Mouse (Mus musculus) Patski (cell line): ENCODE measurements around the gene Sik3. TPM values are rescaled to one million over a fixed set of nuclear protein-coding genes. Genes with fewer than 3 reads are reported as not detected.

Source experiments
- ATAC-seq: fragments of 100-300 bp; one replicate; pipeline ENCODE4 v1.8.0; 2021
- CTCF ChIA-PET: fragments of 350-600 bp; sonication (Branson Sonifier 250); formaldehyde crosslinking; loops from one replicate; lab custom pipeline; 2022; ENCODE audit warnings: inconsistent platforms; lab: Charles Lee
- POLR2A ChIA-PET: fragments of 350-600 bp; sonication (Branson Sonifier 250); formaldehyde crosslinking; loops from one replicate; lab custom pipeline; 2022; ENCODE audit warnings: antibody characterized with exemption, inconsistent platforms; lab: Charles Lee
- DNase-seq: peaks from one replicate; pipeline ENCODE4 v3.0.0-alpha.2; 2011; ENCODE audit warnings: low read depth, low spot score
- H3K27me3 ChIP-seq: fragments of 371-371 bp; one replicate; pipeline ENCODE4 v1.5.1; 2021
- CTCF ChIP-seq: fragments of 100-300 bp; IDR thresholded peaks from one replicate; pipeline ENCODE4 v1.5.1; 2021
- in situ Hi-C: fragments of 300-500 bp; cut with MboI; formaldehyde crosslinking; loops from 3 replicates; pipeline ENCODE4 v1.11.1; 2018; ENCODE audit warnings: low pct_unique_long_range_greater_than_20kb, mixed read lengths
- polyA plus RNA-seq: library from polyadenylated mRNA; unstranded; gene quantifications from one replicate; pipeline ENCODE4 v1.2.3, GENCODE M21; 2021

Sik3 gene
- polyA plus RNA-seq, 1 experiment from 2014 or later: 46.2 TPM

DNA sequence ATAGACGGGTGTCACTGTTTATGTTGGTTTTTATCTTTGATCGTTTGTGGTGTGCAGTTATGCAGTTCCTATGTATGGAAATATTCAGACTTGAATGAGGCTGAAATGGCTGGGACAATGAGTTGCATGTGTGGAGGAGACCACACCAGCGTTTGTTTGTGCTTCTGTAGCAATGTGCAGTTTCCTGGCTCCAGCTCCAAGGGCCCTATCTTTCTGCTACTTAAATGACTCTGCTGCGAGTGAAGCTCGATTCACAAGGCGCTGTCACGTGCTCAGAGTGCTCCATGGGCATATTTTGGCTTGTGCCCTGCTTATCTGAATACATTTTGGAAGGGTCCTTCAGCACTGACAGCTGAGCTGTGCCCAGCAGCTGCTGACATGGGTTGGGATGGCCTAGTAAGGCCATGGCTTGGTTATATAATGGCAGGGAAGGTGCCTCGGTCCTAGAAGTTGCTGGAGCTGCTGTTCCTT is 2.5 kb downstream of the Sik3 start:
- ChIA-PET CTCF (interaction anchor here (1.1 to 1.5 kb wide), 4 partner anchors 17 to 171 kb away, joined by 3 to 4 read pairs (median 3); no protein-coding TSS in a partner anchor), POLR2A (interaction anchor here (1.2 to 1.9 kb wide), 4 partner anchors 11 to 164 kb away, joined by 3 to 9 read pairs (median 3); no protein-coding TSS in a partner anchor)
- ATAC-seq: no peak

DNA sequence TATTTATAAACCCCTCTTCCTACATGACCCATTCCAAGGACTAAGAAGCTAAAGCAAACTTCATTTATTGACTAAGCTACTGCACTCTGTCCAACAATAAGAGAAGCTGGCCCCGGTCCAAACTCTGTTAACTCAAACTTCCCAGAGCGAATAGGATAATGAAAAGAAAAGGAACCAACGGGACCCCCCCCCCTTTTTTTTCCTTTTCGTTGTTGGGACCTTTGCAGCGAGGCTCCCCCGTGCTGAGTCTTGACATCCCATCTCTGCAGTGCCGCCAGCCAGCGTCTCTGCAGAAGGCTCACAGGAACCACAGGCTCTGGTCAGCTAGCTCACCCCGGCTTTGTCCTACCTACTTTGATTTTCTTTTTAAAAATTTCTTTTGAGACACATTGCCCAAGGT is 3.2 kb downstream of the Sik3 start:
- ChIA-PET CTCF (interaction anchor here (1.4 to 1.5 kb wide), 4 partner anchors 13 to 171 kb away, joined by 3 to 4 read pairs (median 4); no protein-coding TSS in a partner anchor), POLR2A (interaction anchor here (0.5 to 1.9 kb wide), 4 partner anchors 10 to 163 kb away, joined by 3 to 9 read pairs (median 4); no protein-coding TSS in a partner anchor)
- no peak for DNase-seq
- TF ChIP-seq CTCF: no peak
- in situ Hi-C loops: no loop called here
- no peaks in the 10 kb centered on the region for H3K27me3 ChIP-seq
- ATAC-seq: no peak

More for the DNA sequence above, 2.5 kb downstream of the Sik3 start:
- no peak for TF ChIP-seq CTCF
- in situ Hi-C loops: no loop called here
- no peaks in the 10 kb centered on the region for H3K27me3 ChIP-seq
- DNase-seq: no peak

DNA sequence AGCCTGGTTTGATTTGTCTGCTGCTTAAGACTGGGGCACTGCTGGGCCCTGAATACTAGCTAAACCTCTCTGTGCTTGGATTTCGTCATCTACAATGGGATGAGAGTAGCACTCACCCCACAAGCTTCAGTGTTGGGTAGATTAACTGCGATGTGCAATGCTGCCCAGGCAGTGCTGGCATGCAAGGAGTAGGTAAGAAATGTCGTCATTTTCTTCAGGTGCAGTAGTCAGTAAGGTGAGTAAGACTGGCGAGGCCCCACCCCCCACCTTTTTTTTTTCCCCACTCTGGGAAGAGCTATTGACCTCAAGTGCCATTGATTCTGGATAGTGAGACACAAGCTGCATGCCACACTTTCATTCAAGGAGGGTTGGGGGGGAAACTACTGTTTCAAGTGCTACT is 3.8 kb downstream of the Sik3 start:
- no peaks in the 10 kb centered on the region for H3K27me3 ChIP-seq
- in situ Hi-C loops: no loop called here
- POLR2A ChIA-PET: interaction anchor here (0.5 to 1.9 kb wide), 5 partner anchors 9 to 170 kb away, joined by 3 to 9 read pairs (median 3); no protein-coding TSS in a partner anchor
- CTCF ChIA-PET: interaction anchor here (1.4 to 1.5 kb wide), 2 partner anchors 12 to 129 kb away, joined by 3 to 4 read pairs; no protein-coding TSS in a partner anchor
- DNase-seq: no peak
- no peak for TF ChIP-seq CTCF
- no peak for ATAC-seq

DNA sequence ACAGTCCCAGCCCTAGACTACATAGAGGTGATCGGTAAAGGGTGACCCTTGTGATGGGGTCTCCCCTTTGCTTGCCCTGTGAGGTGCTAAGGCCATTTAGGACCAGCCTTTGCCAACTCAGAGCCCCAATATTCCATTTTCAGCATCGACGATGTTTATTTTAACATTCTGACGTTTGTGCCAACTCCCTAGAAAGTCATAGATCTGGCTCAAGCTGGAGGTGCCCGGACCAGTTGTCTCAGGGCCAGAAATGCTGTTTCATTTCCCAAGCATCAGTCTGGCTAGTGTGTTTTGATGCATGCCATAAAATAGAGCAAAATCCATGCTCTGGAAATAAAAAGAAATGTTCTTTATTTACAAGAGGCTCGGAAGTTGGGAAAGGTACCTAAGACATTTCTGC is 5.7 kb downstream of the Sik3 start:
- ATAC-seq: no peak
- no peaks in the 10 kb centered on the region for H3K27me3 ChIP-seq
- no peak for DNase-seq
- CTCF ChIA-PET: interaction anchor here (0.9 to 1.8 kb wide), 2 partner anchors 15 to 17 kb away, joined by 3 to 6 read pairs; no protein-coding TSS in a partner anchor
- POLR2A ChIA-PET: no interaction called here
- in situ Hi-C loops: no loop called here
- no peak for TF ChIP-seq CTCF

DNA sequence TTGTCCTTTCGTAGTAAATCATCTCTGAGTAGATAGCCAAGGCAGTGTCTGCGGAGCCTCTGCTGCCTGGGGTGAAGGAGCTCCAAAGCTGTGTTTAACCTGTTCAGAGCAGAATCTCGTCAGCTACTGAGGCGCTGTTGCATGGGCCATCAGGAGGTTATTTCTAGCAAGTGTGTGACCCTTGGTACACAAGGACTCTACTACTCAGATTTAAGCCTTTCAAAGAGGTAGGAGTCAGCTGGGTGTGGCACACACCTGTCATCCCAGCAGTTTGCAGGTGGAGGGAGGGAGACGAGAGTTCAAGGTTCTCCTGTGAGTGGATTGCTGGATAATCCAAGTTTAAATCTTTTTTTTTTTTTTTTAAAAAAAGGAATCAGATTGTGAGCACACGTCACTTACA is 7.4 kb downstream of the Sik3 start:
- in situ Hi-C loops: no loop called here
- DNase-seq (no peak), ATAC-seq (no peak)
- ChIA-PET CTCF (no interaction called here), POLR2A (interaction anchor here (0.6 kb wide), 1 partner anchor 253 kb away, joined by 4 read pairs; no protein-coding TSS in a partner anchor)
- H3K27me3 ChIP-seq: no peaks in the 10 kb centered on the region
- no peak for TF ChIP-seq CTCF

DNA sequence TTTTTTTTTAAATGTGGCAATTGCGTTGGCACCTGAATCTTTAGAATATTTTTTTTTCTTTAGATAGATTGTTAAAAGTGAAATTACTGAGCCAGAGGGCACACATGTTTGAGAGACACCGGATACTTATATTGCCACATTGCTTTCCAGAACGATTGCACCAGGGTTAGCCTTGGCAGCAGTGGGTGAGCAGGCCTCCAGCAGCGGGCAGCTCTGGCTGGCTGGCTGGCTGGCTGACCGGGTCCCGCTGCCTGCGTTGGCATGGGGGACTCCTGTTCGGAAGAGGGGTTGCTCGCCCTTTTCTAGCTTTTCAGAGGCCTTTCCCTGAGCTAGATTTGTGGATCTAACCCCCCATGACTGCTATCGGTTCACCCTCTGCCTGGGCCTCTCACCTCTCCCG is 11.0 kb downstream of the Sik3 start:
- ChIA-PET POLR2A (no interaction called here), CTCF (no interaction called here)
- in situ Hi-C loops: no loop called here
- TF ChIP-seq CTCF: no peak
- no peaks in the 10 kb centered on the region for H3K27me3 ChIP-seq
- no peak for ATAC-seq
- DNase-seq: no peak

DNA sequence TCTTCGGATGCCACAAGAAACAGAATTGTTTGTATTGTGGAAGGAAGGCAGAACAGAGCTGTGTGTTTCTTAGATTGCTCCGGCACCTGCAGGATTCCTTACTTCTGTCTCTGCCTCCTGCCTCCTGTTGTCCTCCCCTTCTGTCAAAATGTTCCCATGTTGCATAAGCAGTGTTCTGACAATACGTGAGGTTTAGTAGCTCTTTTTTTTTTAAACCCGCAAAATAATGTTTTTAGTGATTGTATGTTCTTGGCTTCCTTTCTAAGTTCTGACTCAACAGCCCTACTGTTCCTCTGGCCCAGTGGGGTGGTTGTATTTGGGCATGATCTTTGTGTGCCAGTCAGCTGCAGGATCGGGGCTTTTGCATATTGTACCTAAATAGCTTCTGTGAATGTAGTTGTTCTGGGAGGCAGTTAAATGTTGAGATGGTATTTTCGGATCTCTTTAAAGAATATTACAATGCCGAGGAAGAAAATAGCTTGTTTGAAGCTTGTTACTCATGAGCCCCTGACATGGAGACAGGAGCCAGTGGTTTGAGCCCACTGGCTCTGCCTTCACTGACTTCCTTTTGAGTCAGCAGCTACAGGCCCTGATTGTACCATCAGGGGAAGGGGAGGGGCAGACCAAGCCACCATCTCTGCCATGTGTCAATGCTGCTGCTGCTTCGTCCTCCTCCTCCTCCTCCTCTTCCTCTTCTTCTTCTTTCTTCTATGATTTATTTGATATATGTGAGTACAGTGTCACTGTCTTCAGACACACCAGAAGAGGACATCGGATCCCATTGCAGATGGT is 13.6 kb downstream of the Sik3 start:
- ChIA-PET POLR2A (interaction anchor here (0.6 to 1.0 kb wide), 3 partner anchors 11 to 155 kb away, joined by 3 to 9 read pairs (median 6); no protein-coding TSS in a partner anchor), CTCF (interaction anchor here (1.4 to 1.7 kb wide), 2 partner anchors 16 to 152 kb away, joined by 3 read pairs; no protein-coding TSS in a partner anchor)
- DNase-seq: no peak
- in situ Hi-C loops: no loop called here
- TF ChIP-seq CTCF: no peak
- H3K27me3 ChIP-seq: no peaks in the 10 kb centered on the region
- no peak for ATAC-seq

DNA sequence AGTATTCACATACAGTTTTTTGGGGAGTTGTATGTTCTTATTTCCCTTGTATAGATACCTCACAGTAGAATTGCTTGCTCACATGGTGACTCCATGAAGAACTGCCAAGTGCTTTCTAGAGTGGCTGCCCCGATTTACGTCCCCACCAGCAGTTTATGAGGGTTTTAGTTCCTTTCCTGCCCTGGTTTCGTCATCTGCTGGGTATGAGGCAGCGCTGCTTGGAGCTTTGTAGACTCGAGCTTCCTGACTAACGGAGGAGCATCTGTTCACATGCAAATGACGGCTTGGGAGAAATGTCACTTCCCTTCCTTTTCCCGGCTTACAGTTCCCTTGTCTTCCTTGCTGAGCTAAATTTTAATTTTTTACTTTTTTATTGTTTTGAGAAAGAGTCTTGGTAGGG is 15.4 kb downstream of the Sik3 start:
- DNase-seq (no peak), ATAC-seq (no peak)
- no peak for TF ChIP-seq CTCF
- in situ Hi-C loops: no loop called here
- no peaks in the 10 kb centered on the region for H3K27me3 ChIP-seq
- ChIA-PET POLR2A (no interaction called here), CTCF (interaction anchor here (0.6 to 0.9 kb wide), 2 partner anchors 12 to 143 kb away, joined by 3 to 4 read pairs; no protein-coding TSS in a partner anchor)

DNA sequence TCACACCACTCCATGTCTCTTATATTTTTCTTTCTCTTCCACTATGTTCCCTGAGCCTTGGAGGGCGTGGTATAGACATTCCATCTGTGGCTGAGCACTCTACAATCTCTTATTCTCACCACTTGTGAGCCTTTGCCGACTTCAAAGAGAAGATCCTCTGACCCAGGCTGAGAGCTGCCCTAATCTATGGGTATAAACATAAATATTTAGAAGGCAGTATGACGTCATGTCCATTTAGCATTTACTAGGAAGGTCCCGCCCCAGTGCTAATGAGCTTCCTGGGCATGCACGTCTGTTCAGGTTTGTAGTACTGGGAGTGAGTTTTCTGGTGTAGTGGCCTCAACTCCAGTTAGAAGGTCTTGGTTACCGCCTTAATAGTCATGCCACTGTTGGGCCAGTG is 16.9 kb downstream of the Sik3 start:
- DNase-seq (no peak), ATAC-seq (no peak)
- no peaks in the 10 kb centered on the region for H3K27me3 ChIP-seq
- ChIA-PET POLR2A (no interaction called here), CTCF (no interaction called here)
- in situ Hi-C loops: no loop called here
- no peak for TF ChIP-seq CTCF

DNA sequence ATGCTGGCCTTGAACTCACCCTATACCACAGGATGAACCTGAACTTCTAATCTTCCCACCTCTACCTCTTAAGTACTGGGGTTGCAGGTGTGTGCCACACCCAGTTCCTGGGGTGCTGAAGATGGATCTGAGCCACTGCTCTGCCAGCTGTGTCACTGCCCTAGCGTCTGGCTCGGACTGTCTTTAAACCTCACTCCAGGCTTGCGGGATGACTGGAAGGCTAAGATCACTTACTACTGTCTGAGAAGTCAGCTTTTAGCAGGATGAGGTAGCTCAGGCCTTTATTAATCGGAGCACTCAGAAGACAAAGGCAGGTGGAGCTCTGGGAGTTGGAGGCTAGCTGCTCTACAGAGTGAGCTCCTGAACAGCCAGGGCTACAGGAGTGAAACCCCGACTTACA is 17.6 kb downstream of the Sik3 start:
- POLR2A ChIA-PET: no interaction called here

More for the DNA sequence above, 17.6 kb downstream of the Sik3 start:
- no peak for ATAC-seq
- in situ Hi-C loops: no loop called here
- CTCF ChIA-PET: interaction anchor here (0.6 kb wide), 1 partner anchor 109 kb away, joined by 3 read pairs; no protein-coding TSS in a partner anchor
- no peaks in the 10 kb centered on the region for H3K27me3 ChIP-seq
- TF ChIP-seq CTCF: no peak
- DNase-seq: no peak
